Mouse (Mus musculus): Measurements from ENCODE around the gene Fgf18.

The Fgf18 gene

DNA sequence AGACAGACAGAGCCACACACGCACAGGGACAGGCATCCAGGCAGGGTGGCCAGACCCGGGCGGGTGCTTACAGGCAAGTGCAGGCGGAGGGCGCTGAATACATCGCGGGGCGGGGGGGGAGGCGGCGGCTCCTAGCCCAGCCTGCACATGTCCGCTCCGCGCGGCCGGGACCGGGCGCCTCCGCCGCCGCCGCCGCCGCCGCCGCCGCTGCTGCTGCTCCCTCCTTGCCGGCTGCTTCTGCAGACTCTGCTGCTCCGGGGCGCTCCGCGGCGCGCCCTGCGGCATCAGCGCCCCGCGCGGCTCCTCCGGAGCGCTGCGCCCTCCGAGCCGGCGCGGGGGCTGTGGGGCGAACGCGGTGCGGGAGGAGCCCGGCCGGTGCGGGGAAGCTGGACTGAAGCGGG, at the start of gene Fgf18:
Gene Fgf18 (minus strand): TSS at position 230 of the 401 bp plus-strand sequence.
- no peak for DNase-seq

GRCm38 (mm10) chr11:33196447-33197132, 49.4 kb upstream of the Fgf18 start:
- no peak for DNase-seq

DNA sequence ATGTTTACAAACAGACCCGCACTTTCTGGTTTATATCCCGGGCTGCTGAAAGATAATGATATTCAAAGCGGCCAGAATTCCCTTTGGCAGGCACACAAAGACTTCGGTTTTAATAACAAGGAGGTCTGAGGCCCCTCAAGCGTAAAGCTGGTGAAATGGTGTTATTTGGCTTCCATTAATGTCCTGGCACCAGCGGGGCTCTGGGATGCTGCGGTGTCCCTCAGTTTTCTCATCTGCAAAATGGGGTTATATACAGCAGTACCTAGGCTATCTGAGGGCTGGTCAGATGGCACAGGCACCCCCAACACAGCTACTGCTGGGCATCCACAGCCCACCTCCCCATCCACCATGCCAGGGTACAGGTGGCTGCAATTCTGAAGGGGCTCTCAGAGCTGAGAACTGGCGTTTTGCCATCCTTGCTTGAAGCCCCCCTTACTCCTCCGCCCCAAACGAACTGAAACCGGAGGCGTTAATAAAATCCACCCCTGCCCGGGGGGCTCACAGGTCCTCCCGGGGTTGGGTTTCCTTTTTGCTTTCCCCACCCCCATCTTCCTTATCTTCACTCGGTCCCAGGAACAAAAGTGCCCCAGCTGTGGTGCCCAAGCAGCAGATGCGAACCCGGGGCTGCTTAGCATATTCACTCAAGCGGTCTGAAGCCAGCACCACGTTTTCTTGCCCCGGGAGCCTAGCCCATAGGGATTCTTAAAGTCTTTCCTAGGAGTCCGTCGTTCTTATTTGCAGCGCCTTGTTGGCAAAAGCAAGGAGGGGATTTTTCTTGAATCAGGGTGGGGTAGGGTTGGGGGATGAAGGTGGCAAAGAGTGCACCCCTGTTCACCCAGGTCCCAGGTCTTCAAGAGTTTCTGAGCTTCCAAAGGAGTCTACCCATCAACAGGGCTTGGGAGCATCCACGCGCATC, 48.6 kb upstream of the Fgf18 start:
- DNase-seq = no peak

GRCm38 (mm10) chr11:33195061-33195460, 47.9 kb upstream of the Fgf18 start:
- DNase-seq = no peak

DNA sequence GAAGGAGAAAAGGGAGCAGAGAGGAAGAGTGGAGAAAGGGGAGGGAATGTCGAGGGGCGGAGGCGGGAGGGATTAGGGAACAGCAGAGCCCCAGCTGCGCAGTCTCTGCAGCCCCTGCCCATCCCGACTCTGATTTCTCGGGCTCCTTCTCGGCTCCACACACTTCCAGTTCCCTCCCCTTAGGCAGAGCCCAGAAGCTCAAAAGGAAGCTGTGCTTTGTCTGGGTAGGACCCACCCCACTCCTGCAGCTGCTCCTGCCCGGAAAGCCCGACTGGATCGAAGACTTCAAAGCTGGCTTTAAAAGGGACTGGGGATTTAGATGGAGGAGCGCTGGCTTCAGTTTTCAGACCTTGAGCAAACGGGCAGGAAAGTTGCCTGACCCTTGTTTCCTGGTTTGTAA, 46.5 kb upstream of the Fgf18 start:
- no peak for DNase-seq

DNA sequence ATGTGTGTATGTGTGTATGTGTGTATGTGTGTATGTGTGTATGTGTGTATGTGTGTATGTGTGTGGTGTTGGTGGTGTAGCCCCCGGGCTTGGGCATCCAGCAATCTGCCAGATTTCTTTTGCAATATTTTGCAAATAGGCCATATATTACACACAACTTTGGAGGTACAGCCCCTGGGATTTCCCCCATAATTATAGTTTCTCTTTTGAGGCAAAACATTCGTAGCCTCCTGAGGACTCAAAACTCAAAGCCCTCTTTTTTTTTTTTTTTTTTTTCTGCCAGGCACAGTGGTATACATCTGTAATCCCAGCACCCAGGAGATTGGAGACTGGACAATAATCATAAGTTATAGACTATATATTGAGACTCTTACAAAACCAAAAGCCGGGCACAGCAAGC, 34.6 kb upstream of the Fgf18 start:
- DNase-seq = no peak

DNA sequence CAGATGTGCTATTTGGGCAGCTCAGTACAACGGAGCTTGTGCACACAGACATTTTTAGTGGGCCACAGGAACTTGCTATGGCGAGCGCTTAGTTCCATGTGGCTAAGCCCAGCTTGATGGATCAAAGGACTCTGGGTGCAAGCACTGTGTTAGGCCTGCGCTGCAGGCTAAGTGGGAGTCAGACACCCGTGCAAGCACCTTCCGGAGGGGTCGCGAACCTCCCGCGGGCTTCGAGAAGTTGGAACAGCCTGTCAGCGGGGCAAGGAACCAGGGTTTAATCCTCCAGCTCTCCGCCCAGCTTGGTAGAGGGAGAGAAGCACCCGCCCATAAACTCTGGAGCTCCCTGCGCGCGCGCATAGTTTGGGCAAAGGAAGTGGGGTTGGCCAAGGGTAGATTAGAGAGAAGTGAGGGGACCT, 33.5 kb upstream of the Fgf18 start:
- no peak for DNase-seq

DNA sequence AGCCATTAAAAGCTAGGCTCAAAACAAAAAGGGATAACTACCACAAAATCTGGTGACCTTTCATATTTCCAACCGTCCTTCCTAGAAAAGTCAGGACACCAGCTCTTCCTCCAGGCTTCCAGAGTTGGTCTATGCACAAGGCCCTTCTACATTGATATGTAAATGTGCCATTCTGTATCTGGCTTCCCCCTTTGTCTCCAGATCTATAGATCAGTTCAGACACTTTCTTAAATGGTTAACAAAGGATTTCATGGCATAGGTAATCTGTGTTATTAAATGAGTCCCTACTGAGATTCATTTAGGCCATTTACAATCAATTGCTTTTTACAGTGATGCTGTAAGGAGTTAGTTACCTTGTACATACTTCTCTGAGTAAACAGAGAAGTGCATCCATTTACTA, 32.6 kb upstream of the Fgf18 start:
- no peak for DNase-seq

DNA sequence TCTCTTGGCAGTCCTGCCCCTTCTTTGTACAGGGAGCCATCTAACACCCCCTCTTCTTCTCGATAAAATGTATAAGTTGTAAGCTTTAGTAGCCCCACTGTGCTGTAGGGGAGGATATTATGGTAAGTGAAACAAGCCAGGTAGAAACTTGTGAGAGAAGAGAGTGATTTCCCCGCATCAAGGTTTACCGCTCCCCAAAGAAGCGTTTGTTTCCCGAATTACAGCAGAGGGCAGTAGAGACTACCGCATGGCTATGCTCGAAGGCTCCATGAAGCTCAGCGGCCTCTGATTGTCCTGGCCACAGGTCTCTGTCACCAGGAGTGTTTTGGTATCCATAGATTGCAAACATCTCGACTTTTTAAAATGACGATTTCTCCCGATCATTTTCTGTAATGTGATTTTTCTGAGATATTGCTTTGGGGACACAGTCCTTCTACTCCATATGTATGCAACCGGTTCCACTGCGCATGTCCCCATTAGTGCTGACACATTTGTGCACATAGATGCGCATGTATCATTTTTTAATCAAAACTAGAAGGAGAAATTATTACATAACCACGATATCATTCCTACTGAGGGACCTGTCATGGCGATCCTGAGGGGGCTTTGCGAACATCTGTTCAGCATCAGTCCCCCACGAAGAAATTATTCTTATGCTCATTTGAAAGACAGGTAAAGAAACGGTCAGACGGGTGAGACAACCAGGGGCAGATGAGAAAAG, 29.5 kb upstream of the Fgf18 start:
- DNase-seq = peak in 1 of 2 experiments; percentile 10

DNA sequence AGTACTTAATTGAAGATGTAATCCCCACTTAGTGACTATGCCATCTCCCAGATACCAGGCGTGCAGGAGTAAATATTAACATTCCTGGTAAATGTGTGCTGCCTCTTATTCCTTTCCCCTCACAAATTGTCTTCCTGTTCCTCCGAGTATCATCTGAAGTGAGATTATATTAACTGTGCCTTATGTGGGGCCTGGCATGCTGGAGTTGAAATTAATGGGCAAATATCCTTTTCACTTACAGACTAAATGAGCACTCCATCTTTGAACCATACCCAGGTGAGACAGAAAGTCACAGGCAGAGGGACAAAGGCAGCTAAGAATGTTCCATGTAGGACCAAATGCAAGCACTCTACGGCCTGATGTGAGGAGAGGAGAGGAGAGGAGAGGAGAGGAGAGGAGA, 28.6 kb upstream of the Fgf18 start:
- DNase-seq = no peak

- peak; percentile 35 to 36 for DNase-seq
These were observed 23.3 kb upstream of the Fgf18 start for GRCm38 (mm10) chr11:33170489-33170888.

GRCm38 (mm10) chr11:33162998-33163506, 15.9 kb upstream of the Fgf18 start, which contains the start of gene Npm1:
Npm1 (minus strand) TSS chr11:33163206.
- peak; percentile 99 for DNase-seq

DNA sequence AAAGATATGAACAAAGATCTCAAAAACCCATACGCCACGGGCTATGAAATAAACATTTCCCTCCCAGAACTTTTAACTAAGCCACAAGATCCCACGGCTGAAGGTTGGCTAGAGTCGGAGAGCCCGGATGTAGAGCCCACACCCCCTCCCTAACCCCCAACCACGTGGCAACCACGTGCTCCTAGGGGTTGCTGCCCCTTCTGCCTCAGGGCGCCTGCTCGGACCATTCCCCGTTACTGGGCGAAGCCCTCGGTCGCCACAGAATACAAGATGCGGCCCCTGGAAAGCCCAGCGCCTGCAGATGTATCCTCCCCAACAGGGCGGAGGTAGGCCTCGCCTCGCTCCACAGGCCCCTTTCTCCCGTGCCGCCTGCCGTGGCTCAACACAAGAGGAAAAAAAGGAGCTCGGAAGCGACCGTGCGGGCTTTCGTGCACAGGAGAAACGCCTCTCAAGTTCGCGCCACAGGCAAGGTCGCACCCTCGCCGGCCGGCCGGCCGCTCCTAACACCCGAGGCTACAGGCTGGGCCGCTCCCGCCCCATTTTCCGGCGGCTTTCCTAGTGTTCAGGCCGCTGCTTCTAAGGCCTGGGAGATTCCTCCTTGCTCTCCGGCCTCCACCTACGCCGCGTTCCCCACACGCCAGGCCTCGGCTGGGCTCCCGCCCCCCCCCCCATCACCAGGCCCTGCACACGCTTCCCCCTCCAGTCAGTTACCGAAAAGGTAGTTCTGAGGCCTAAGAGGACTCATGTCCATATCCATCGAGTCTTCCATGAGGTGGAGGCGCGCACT, 15.2 kb upstream of the Fgf18 start:
- DNase-seq = peak; percentile 60 to 63

GRCm38 (mm10) chr11:33159741-33160140, 12.5 kb upstream of the Fgf18 start:
- DNase-seq = no peak

DNA sequence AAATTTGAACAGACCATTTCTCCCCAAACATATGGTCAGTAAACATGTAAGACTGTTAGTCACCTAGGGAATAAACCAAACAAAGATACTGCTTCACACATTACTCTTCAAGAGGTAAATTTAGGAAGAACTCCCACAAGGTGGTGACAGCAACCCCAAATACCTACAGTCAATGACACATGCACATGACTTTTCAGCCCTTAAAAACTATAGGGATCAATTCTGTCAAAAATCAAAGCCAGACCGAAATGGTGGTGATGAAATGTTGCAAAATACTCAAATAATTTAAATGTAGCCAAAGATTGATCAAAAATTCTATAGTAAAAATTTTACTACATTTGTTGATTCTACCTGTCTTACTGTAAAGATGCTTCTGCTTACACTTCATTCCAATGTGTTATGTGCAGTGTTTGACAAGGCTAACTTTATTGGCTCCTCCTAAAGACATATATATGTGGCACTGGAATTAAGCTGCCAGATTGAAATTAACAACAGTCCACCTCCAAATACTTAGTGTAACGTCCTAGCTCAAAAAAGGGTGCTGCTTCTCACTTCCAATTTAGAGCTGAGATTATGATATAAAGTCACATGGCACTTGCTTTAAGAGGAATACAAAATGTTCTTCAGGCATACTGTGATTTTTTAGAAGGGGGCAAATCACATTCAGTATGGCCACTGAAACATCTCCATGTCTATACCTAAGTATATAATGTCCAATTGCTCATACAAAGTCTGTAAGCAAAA, 10.4 kb upstream of the Fgf18 start:
- no peak for DNase-seq

DNA sequence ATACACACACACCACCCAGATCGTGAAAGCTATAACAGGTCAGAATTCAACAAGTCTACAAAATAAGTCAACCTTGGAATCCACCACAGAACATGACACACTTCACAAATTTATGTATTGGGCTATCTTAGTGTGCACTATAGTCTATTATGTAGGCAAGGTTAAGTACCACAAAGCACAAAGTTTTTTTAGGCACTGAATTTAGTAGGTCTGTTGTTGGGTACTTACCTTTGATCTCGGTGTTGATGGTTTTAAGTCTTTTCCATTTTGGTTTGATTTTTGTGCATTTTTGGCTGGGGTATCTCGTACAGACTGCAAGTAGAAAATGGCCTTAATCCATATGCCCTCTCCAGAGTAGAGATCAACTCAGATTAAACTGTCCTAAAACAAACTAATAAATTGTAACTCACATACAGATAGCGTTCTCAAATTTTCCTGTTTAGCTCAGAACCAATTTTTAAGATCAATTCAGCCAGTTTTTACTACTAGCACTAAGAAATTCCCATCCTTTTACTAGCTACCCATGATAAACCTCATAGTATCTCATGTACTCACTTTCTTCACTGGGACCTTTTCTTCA, 9.3 kb upstream of the Fgf18 start:
- DNase-seq = no peak

GRCm38 (mm10) chr11:33154459-33154858, 7.3 kb upstream of the Fgf18 start:
- no peak for DNase-seq

GRCm38 (mm10) chr11:33152997-33153396, 5.8 kb upstream of the Fgf18 start:
- no peak for DNase-seq

GRCm38 (mm10) chr11:33151780-33152145, 4.6 kb upstream of the Fgf18 start:
- DNase-seq = no peak

DNA sequence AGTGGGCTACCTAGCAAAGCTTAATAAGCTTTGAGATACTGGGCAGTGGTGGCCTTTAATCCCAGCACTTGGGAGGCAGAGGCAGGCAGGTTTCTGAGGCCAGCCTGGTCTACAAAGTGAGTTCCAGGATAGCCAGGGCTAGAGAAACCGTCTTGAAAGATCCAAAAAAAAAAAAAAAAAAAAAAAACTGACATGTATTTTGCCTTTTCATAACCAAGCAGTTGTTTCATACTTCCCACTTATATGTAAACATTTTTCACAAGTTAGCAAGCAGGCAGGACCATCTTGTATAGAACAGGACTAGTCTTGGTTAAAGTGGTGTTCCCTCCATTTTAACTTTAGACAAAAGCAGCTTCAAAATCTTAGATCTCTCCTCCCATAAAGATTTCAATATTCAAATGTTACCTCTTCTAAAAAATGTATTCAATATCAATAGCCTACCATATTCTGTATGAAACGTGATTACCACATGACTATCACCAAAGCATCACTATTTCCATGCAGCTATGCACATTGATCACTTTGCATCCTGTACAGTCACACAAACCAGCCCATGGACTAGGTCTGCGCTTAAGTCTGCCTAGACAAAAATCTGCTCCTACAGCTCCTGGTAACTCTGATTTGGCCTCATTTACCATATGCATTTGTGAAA, 4.1 kb upstream of the Fgf18 start:
- DNase-seq = no peak

DNA sequence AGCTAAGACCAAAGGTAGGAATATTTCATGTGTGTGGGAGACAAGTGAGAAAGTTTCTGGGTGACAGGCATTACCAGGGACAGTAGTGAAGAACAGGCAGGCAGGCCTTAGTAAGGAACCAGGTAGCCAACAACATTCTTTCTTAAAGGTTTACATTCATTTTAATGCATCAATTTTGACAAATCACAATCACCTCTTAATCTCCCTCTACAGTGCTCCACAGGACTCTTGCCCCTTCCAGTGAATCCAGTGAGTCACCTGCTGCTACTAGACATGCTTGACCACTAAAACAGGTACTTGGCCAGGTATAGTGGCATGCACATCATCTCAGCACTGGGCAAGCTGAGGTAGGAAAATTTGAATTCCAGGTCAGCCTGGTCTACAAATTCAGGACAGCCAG, 3.2 kb upstream of the Fgf18 start:
- DNase-seq = no peak

Measured in lung, adult 18-20 months (tissue).